ENCODE assay signal across 8 mouse cellular contexts in the genomic region with DNA sequence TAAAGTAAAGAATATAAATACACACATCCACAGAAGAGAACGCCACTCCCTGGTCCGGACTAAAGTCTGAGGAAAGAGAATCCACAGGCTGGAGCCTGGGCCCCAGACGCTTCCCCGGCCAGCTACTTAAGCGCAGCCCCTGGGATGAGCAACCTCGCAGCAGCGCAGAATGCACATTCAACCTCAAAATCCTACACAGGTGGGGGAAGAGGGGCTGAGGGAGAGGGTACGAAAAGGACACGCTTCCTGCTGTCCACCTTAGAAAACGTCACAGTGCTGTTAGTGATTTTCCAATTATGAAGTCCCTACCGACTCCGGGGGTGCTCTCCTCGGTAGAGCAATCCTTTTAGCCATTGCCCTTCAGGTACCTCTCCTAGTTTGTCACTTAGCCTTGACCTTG. TPM values are rescaled to one million over a fixed set of nuclear protein-coding genes. Genes with fewer than 3 reads are reported as not detected.
DNase-seq lines count a peak whose midpoint lies in the region; ATAC-seq and TF ChIP-seq lines count a peak whose summit lies in the region.

No protein-coding gene starts in this region.

- H3K4me1 ChIP-seq in forebrain, embryonic 11.5 days (replicated peaks; ENCODE audit: control insufficient read depth, insufficient read depth, low read length), result peaks cover 4% of the 10 kb centered on the region; the same call in 1 of the 2 replicates
- peaks cover 22% of the 10 kb centered on the region for H3K4me1 ChIP-seq in limb, embryonic 10.5 days
- H3K4me1 ChIP-seq in neural tube, embryonic 12.5 days, result peaks cover 17% of the 10 kb centered on the region

- H3K27ac ChIP-seq in left cerebral cortex, adult 2 months, result no peak overlapping the region; the same call in 1 of the 2 replicates
- H3K27ac ChIP-seq in forebrain, embryonic 11.5 days (ENCODE audit: low read depth, low read length), result no peak overlapping the region
- H3K27ac ChIP-seq in limb, embryonic 10.5 days, result no peak overlapping the region
- H3K27ac ChIP-seq in neural tube, embryonic 12.5 days, result no peak overlapping the region

- H3K9me3 ChIP-seq in forebrain, embryonic 11.5 days (ENCODE audit: control insufficient read depth, low read length), result no peaks in the 10 kb centered on the region
- H3K9me3 ChIP-seq in limb, embryonic 10.5 days (replicated peaks), result no peaks in the 10 kb centered on the region
- H3K9me3 ChIP-seq in neural tube, embryonic 12.5 days, result no peaks in the 10 kb centered on the region

- ATAC-seq in forebrain, embryonic 11.5 days (replicated peaks; ENCODE audit: low FRiP score), result no peak
- no peak for ATAC-seq in neural tube, embryonic 12.5 days (ENCODE audit: low FRiP score, low read depth)
- ATAC-seq in activated CD4-positive, CD25-positive, alpha-beta regulatory T cell, adult 4 months, result no peak

- no peaks in the 10 kb centered on the region for H3K36me3 ChIP-seq in forebrain, embryonic 11.5 days (ENCODE audit: control insufficient read depth, insufficient read depth, low read length)
- no peaks in the 10 kb centered on the region for H3K36me3 ChIP-seq in limb, embryonic 10.5 days
- H3K36me3 ChIP-seq in neural tube, embryonic 12.5 days, result no peaks in the 10 kb centered on the region

- TF ChIP-seq CTCF in left cerebral cortex, adult 2 months (IDR thresholded peaks at IDR 0.05), result no peak

- 10% methylated on average over 13 of the region's 13 CpGs for WGBS in forebrain, embryonic 11.5 days
- 11% methylated on average over 13 of the region's 13 CpGs for WGBS in limb, embryonic 10.5 days
- WGBS in neural tube, embryonic 12.5 days, result 12% methylated on average over 13 of the region's 13 CpGs

- intact Hi-C loops in left cerebral cortex, adult 2 months (cut with DNase I), result loop anchor here (2.0 kb wide), 2 partner anchors 47 to 57 kb away; no protein-coding TSS in a partner anchor
- intact Hi-C loops in left cerebral cortex, postnatal 4 days (cut with DNase I), result no loop called here
- intact Hi-C loops in left cerebral cortex, postnatal 14 days (cut with DNase I), result no loop called here

- peaks cover 9% of the 10 kb centered on the region for H3K27me3 ChIP-seq in forebrain, embryonic 11.5 days (ENCODE audit: control insufficient read depth, insufficient read depth, low read length)
- peaks cover 41% of the 10 kb centered on the region for H3K27me3 ChIP-seq in limb, embryonic 10.5 days (ENCODE audit: low read depth, poor library complexity, severe bottlenecking)
- H3K27me3 ChIP-seq in neural tube, embryonic 12.5 days (replicated peaks), result 0 out of 2 replicates have a peak, but pooled peaks cover 3% of the 10 kb centered on the region

- no peak for DNase-seq in left cerebral cortex, adult 2 months (ENCODE audit: extremely low spot score in 1 of 2, low spot score in 2 of 2)
- no peak for DNase-seq in left cerebral cortex, postnatal 4 days
- no peak for DNase-seq in forebrain, embryonic 11.5 days (ENCODE audit: low spot score)
- DNase-seq in limb, embryonic 10.5 days (ENCODE audit: low spot score), result peak; percentile 38
- no peak for DNase-seq in left cerebral cortex, adult 8-10 months (ENCODE audit: low spot score in 2 of 2)
- DNase-seq in left cerebral cortex, postnatal 14 days (ENCODE audit: low spot score in 2 of 2), result no peak

- peak overlapping the region; percentile 95; the same call in 1 of the 2 replicates for H3K4me2 ChIP-seq in forebrain, embryonic 11.5 days (ENCODE audit: low read depth, low read length, severe bottlenecking)
- H3K4me2 ChIP-seq in neural tube, embryonic 12.5 days (replicated peaks), result peak overlapping the region; percentile 97

- H3K9ac ChIP-seq in forebrain, embryonic 11.5 days (ENCODE audit: low read length), result peak overlapping the region; percentile 27
- no peak overlapping the region for H3K9ac ChIP-seq in neural tube, embryonic 12.5 days

- H3K4me3 ChIP-seq in left cerebral cortex, adult 2 months, result peak overlapping the region; percentile 55
- no peak overlapping the region for H3K4me3 ChIP-seq in forebrain, embryonic 11.5 days (ENCODE audit: low read depth, low read length)
- H3K4me3 ChIP-seq in limb, embryonic 10.5 days, result peak overlapping the region; percentile 70
- H3K4me3 ChIP-seq in neural tube, embryonic 12.5 days, result peak overlapping the region; percentile 65

RNA-seq across cellular contexts. Expression of gene Dgkh, which starts 6.6 kb away (rescaled TPM):
- 10 to 100 TPM; 77.3 to 77.8 TPM for total RNA-seq in left cerebral cortex, adult 2 months (2021)
- total RNA-seq in left cerebral cortex, postnatal 4 days (2021), result 10 to 100 TPM; 61.0 to 64.8 TPM
- 1.3 and 1.8 TPM in 2 replicates for polyA plus RNA-seq in forebrain, embryonic 11.5 days (2014; fragmentation: Nextera tagmentation; extraction: Ambion mirVana)
- 0.79 and 0.93 TPM in 2 replicates for polyA plus RNA-seq in limb, embryonic 10.5 days (2016; fragmentation: Nextera tagmentation; extraction: Ambion mirVana)
- 8.0 and 12.8 TPM in 2 replicates for polyA plus RNA-seq in neural tube, embryonic 12.5 days (2016; fragmentation: Nextera tagmentation; extraction: Ambion mirVana)
- polyA plus RNA-seq in activated CD4-positive, CD25-positive, alpha-beta regulatory T cell, adult 4 months (2017; shearing (Covaris generic)), result 1 to 10 TPM; 1.6 to 2.7 TPM
- total RNA-seq in left cerebral cortex, adult 8-10 months (2022), result 10 to 100 TPM; 62.4 to 73.0 (median 68.9) TPM
- total RNA-seq in left cerebral cortex, postnatal 14 days (2021), result 10 to 100 TPM; 83.6 to 95.7 TPM
